Mouse (Mus musculus): ENCODE measurements around the gene Dtnbp1.

- TF ChIP-seq ZKSCAN1 (IDR thresholded peaks at IDR 0.05; ENCODE audit: low read depth, low read length): no peak
- TF ChIP-seq E2F4 (IDR thresholded peaks at IDR 0.05; ENCODE audit: borderline replicate concordance, low read depth, low read length): no peak
- TF ChIP-seq EP300 (IDR thresholded peaks at IDR 0.05; ENCODE audit: low read depth in 1 of 2, low read length in 2 of 2): no peak
- no peak for TF ChIP-seq CTCF (IDR thresholded peaks at IDR 0.05 in 2 of 3, conservative IDR thresholded peaks at IDR 0.05 in 1 of 3; ENCODE audit: control insufficient read depth in 1 of 3, insufficient read depth in 1 of 3, low read depth in 2 of 3, low read length in 3 of 3, poor library complexity in 1 of 3, severe bottlenecking in 1 of 3)
- no peak for TF ChIP-seq USF2 (IDR thresholded peaks at IDR 0.05; ENCODE audit: borderline replicate concordance in 1 of 2, insufficient read depth in 1 of 2, low read depth in 1 of 2, low read length in 2 of 2)
- TF ChIP-seq CHD2 (IDR thresholded peaks at IDR 0.05; ENCODE audit: low read length): no peak
- no peak for TF ChIP-seq TBP (IDR thresholded peaks at IDR 0.05; ENCODE audit: low read depth, low read length)
- TF ChIP-seq ETS1 (IDR thresholded peaks at IDR 0.05; ENCODE audit: low read depth, low read length): no peak
- no peak for TF ChIP-seq HCFC1 (IDR thresholded peaks at IDR 0.05; ENCODE audit: low read depth, low read length)
- TF ChIP-seq POLR2A (IDR thresholded peaks at IDR 0.05; ENCODE audit: control insufficient read depth in 1 of 2, insufficient read depth in 1 of 2, low read depth in 1 of 2, low read length in 2 of 2, poor library complexity in 1 of 2): no peak
- TF ChIP-seq MXI1 (IDR thresholded peaks at IDR 0.05; ENCODE audit: low read depth, low read length): no peak
Measured at GRCm38 (mm10) chr13:44921095-44921494, 80.9 kb downstream of the Dtnbp1 start.
